Mouse (Mus musculus) gastrocnemius, postnatal 10 days (tissue): ENCODE data around the gene Copz2. TPM values are rescaled to one million over a fixed set of nuclear protein-coding genes. Genes with fewer than 3 reads are reported as not detected.
A peak's percentile ranks its signal among the peaks of the same experiment; 100 is the strongest.
"Not testable (repeated sequence)": the region's sequence is repeated elsewhere in the genome, so short reads cannot be mapped to it uniquely, and the experiment has no call there.

Experiments
- DNase-seq: peaks from one replicate; pipeline ENCODE4 v3.0.0; 2021; ENCODE audit warnings: mixed read lengths
- total RNA-seq, 2 experiments: library from RNA; stranded (reverse); gene quantifications; 2 replicates each; pipeline ENCODE4 v1.2.3; 2021

The Copz2 gene
- total RNA-seq, 2 experiments from 2014 or later: 47.2 to 55.1 TPM

- no peak for DNase-seq
These were observed 20.8 kb upstream of the Copz2 start for GRCm38 (mm10) chr11:96828881-96829280.

GRCm38 (mm10) chr11:96829403-96829812 is 20.3 kb upstream of the Copz2 start:
- DNase-seq: peak; percentile 87

- DNase-seq: peak; percentile 87
These were observed 19.7 kb upstream of the Copz2 start, which contains the start of gene Nfe2l1 for GRCm38 (mm10) chr11:96829813-96830538. Nfe2l1 (minus strand) TSS chr11:96829968.

GRCm38 (mm10) chr11:96830539-96831216 is 19.0 kb upstream of the Copz2 start:
- no peak for DNase-seq

GRCm38 (mm10) chr11:96831516-96831915 is 18.2 kb upstream of the Copz2 start:
- no peak for DNase-seq

GRCm38 (mm10) chr11:96832541-96832940 is 17.1 kb upstream of the Copz2 start:
- no peak for DNase-seq

GRCm38 (mm10) chr11:96832973-96833372 is 16.7 kb upstream of the Copz2 start:
- no peak for DNase-seq

- no peak for DNase-seq
These were observed 15.5 kb upstream of the Copz2 start for GRCm38 (mm10) chr11:96834127-96834526.

GRCm38 (mm10) chr11:96837298-96837697 is 12.4 kb upstream of the Copz2 start:
- DNase-seq: no peak

- no peak for DNase-seq
These were observed 11.3 kb upstream of the Copz2 start for GRCm38 (mm10) chr11:96838341-96838740.

- DNase-seq: no peak
These were observed 10.2 kb upstream of the Copz2 start for GRCm38 (mm10) chr11:96839428-96839827.

GRCm38 (mm10) chr11:96839877-96840276 is 9.8 kb upstream of the Copz2 start:
- no peak for DNase-seq

GRCm38 (mm10) chr11:96840290-96840689 is 9.4 kb upstream of the Copz2 start:
- no peak for DNase-seq

GRCm38 (mm10) chr11:96843627-96844026 is 6.0 kb upstream of the Copz2 start:
- no peak for DNase-seq

GRCm38 (mm10) chr11:96847240-96847639 is 2.4 kb upstream of the Copz2 start:
- DNase-seq: no peak

- DNase-seq: no peak
These were observed 976 bp upstream of the Copz2 start for GRCm38 (mm10) chr11:96848694-96849093.

- not testable (repeated sequence) for DNase-seq
These were observed 525 bp upstream of the Copz2 start for GRCm38 (mm10) chr11:96849145-96849544.

GRCm38 (mm10) chr11:96857446-96857845 is 7.8 kb downstream of the Copz2 start:
- DNase-seq: no peak

GRCm38 (mm10) chr11:96859635-96860034 is 10.0 kb downstream of the Copz2 start:
- DNase-seq: no peak

- DNase-seq: peak; percentile 96
These were observed 10.9 kb downstream of the Copz2 start for GRCm38 (mm10) chr11:96860564-96860963.

GRCm38 (mm10) chr11:96861446-96861845 is 11.8 kb downstream of the Copz2 start:
- DNase-seq: peak; percentile 45

- peak; percentile 98 for DNase-seq
These were observed 12.2 kb downstream of the Copz2 start for GRCm38 (mm10) chr11:96861878-96862289.

GRCm38 (mm10) chr11:96862534-96862933 is 12.9 kb downstream of the Copz2 start:
- no peak for DNase-seq
